Mouse (Mus musculus) forelimb bud, embryonic 11.5 days (tissue): ENCODE data around the gene Gm867.

ENCODE experiments used
- DNase-seq: peaks from one replicate; pipeline ENCODE4 v3.0.0-alpha.2; 2012; ENCODE audit warnings: low read depth, low spot score

Gene Gm867

DNA sequence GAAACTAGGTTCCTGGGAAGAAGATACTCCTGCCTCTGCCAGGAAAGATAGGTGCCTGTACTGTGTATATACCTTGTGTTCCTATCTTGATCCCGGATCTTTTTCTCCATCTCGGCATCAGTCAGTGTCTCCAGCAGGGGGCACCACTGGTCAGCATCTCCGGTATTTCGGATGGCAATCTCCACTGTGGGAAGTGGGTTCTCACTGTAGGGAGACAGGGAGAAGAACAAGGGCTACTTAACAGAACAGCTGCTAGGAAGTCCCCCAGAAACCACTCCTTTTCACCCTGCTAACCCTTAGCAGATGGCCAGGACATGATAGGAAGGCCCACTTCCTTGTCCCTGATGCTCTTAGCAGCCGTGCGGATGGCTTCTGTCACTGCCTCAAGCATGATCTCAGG is 43.1 kb downstream of the Gm867 start:
- peak; percentile 66 for DNase-seq

DNA sequence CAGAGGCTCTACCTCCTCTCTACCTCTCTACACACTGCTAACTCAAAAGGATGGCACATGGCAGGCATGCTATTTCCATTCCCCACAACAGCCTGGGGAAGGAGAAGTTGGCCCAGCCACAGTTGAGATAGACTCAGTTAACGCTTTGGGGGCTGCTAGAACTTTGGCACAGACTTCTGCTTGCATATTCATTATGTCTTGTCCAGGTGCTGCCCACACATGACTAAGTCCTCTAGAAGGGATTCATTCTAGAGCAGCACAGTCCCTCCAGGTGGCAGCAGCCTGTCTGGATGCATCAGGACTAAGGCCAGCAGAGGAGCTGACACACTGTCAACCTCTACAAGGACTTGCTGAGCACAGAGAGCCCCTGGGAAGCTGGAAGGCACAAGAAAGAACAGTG is 44.3 kb downstream of the Gm867 start:
- DNase-seq, result no peak

DNA sequence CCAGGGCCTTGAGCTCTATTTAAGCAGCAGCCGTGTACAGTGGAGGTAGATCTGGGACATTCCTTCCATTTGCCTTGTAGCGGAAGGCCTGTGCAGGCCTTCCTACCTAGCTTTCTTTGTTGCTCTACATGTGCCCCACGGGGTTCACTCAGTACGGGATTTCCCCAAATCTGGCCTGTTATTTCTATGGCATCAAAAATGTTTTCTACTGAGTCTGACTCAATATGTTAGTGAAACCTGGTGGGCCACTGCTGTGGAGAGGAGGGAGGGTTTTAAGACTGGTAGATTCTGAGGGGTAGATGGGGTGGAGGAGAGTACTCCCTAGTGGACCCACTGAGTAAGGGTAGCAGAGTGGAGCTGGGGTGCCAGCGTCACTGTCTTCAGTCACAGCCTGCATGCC is 44.7 kb downstream of the Gm867 start:
- no peak for DNase-seq

DNA sequence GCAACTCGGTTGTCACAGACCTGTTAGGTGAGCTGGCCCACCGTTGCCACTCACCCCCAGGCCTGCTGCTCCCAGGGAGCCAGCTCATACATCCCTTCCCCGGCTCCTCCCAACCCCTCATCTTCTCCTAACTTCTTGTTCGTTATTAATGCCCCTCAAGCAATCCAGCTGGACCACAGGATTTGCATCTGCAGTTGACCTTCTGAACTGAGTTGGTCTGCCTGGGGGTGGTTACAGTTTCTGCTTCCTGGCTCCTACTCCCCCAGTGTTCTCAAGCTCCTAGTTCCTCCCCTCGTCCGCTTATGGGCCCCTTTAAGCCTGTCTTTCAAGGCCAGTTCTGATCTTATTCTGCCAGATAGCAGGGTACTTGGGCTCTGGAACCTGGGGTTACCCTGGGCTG is 45.9 kb downstream of the Gm867 start:
- DNase-seq, result no peak

DNA sequence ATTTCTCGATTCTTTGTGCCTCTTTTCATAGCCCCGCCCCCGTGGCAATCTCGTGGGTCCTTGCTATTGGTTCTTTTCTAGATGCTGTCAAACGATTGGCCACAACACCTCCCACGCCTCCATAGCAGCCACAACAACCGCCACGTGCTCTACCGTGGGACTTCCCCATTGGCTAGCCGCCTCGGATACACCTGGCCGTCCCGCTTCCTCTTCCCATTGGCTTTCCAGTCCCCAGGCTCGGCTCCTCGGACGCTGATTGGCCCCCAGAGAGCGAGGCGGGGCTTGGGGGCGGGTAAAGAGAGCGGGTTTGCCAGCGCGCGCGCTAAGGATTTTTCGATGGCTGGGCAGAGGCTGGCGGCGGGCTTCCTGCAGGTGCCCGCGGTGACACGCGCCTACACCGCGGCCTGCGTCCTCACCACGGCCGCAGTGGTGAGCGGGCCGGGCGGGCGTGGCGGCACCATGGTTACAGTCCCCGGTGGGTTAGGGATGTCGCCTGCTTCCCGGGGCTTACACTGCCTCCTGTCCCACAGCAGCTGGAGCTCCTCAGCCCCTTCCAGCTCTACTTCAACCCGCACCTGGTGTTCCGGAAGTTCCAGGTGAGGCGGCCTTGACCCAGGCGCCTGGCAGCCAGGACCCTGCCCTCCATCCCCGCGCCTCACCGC is 47.3 kb downstream of the Gm867 start, which contains the start of gene Derl3:
Gene Derl3 (plus strand): TSS at position 325 of the 662 bp plus-strand sequence.
- peak; percentile 97 for DNase-seq

DNA sequence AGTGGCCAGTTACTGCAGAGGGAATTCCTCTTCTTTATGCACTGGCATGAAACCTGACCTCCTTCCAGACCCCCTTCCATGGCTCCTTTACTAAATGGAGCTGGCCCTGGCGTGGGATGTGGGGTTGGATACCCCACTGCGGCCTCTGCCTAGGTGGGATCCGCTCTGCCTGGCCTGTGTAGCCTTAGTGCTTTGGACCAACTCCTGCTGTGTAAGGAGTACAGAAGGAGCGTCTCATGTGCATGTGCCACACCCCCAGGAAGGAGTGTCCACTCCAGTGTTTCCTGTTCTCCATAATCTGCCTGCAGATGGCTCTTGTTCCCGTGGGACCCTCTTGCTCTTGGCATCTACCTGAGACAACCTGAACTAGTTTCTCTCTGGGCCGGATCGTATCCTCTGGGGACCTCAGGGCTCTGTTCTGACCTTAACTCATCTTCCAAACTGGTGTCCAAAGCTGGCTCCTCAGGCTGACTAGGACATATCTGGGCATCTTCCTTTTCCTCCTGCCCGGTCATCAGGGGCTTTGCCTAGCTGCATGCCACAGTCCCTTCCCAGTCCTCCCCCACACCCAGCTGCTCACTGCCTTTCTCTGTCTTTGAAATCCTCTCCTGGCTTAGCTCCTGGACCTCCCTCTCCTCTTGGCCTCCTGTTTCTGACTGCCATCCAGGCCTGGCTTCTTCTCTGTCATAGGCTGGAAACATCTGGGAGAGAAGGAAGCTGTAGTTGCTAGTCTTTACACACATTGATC is 50.9 kb downstream of the Gm867 start:
- DNase-seq, result no peak
